Mouse (Mus musculus) heart, postnatal 0 days (tissue): ENCODE measurements around the gene Cfap126.

Experiments used
- CTCF ChIP-seq: IDR thresholded peaks from 2 replicates; pipeline ENCODE4 v1.5.1; 2016; ENCODE audit warnings: antibody characterized with exemption, control low read depth, low read depth
- EP300 ChIP-seq: IDR thresholded peaks from 2 replicates; pipeline ENCODE4 v1.6.1; 2016; ENCODE audit warnings: antibody characterized with exemption, low read depth

- TF ChIP-seq CTCF (no peak), EP300 (no peak)
Measured at GRCm38 (mm10) chr1:171097136-171097535, 16.6 kb upstream of the Cfap126 start.
